18 mouse cellular contexts compared by ENCODE assay signal in genomic region chr16:45311479-45311878, GRCm38 (mm10).
"Had no signal": no experiment of that assay in that cellular context is flagged by ENCODE, and none has a peak within 500 bp of the region (broad histone marks: within the 10 kb centered on the region; RNA-seq: fewer than 3 reads in every experiment).

No protein-coding gene starts in this region.

- H3K27me3 ChIP-seq: liver, embryonic 13.5 days; liver, embryonic 15.5 days; lung, embryonic 15.5 days; megakaryocyte, embryonic 14.5 days; midbrain, embryonic 13.5 days; midbrain, embryonic 15.5 days; neural tube, embryonic 12.5 days; stomach, embryonic 15.5 days had no signal

- ATAC-seq: liver, postnatal 0 days; midbrain, embryonic 13.5 days; midbrain, embryonic 15.5 days had no signal

- H3K36me3 ChIP-seq: liver, embryonic 13.5 days; liver, embryonic 15.5 days; lung, embryonic 15.5 days; midbrain, embryonic 13.5 days; midbrain, embryonic 15.5 days; neural tube, embryonic 12.5 days; stomach, embryonic 15.5 days had no signal

- H3K4me2 ChIP-seq: liver, embryonic 13.5 days; liver, embryonic 15.5 days; lung, embryonic 15.5 days; midbrain, embryonic 11.5 days; midbrain, embryonic 13.5 days; midbrain, embryonic 15.5 days; neural tube, embryonic 12.5 days; stomach, embryonic 15.5 days had no signal

- H3K4me1 ChIP-seq: liver, embryonic 13.5 days; liver, embryonic 15.5 days; lung, embryonic 15.5 days; megakaryocyte, embryonic 14.5 days; midbrain, embryonic 13.5 days; midbrain, embryonic 15.5 days; stomach, embryonic 15.5 days had no signal

- H3K9ac ChIP-seq: liver, embryonic 13.5 days; liver, embryonic 15.5 days; liver, postnatal 0 days; lung, embryonic 15.5 days; midbrain, embryonic 13.5 days; midbrain, embryonic 15.5 days; neural tube, embryonic 12.5 days; stomach, embryonic 15.5 days had no signal

- DNase-seq: liver, embryonic 13.5 days; liver, postnatal 0 days; lung, adult 2 months; lung, postnatal 14 days; right cerebral cortex, postnatal 14 days; thymus, adult 2 months; thymus, postnatal 25 days; thymus, postnatal 4 days had no signal

- H3K4me3 ChIP-seq: liver, embryonic 13.5 days; liver, embryonic 15.5 days; lung, embryonic 15.5 days; megakaryocyte, embryonic 14.5 days; midbrain, embryonic 13.5 days; midbrain, embryonic 15.5 days; neural tube, embryonic 12.5 days; stomach, embryonic 15.5 days had no signal

- H3K27ac ChIP-seq: liver, embryonic 13.5 days; liver, embryonic 15.5 days; lung, embryonic 15.5 days; macrophage; midbrain, embryonic 13.5 days; midbrain, embryonic 15.5 days; neural tube, embryonic 12.5 days; stomach, embryonic 15.5 days; stomach, postnatal 0 days had no signal

- H3K9me3 ChIP-seq: liver, embryonic 13.5 days; liver, embryonic 15.5 days; lung, embryonic 15.5 days; megakaryocyte, embryonic 14.5 days; midbrain, embryonic 13.5 days; midbrain, embryonic 15.5 days; neural tube, embryonic 12.5 days; stomach, embryonic 15.5 days had no signal
